Mouse (Mus musculus): ENCODE measurements around the gene Mcfd2.

Mcfd2 gene

GRCm38 (mm10) chr17:87287197-87287777 lies 21.6 kb upstream of the Mcfd2 start:
- no peak for DNase-seq

GRCm38 (mm10) chr17:87286481-87287143 lies 20.9 kb upstream of the Mcfd2 start:
- no peak for DNase-seq

- DNase-seq: no peak
These were observed 20.2 kb upstream of the Mcfd2 start for GRCm38 (mm10) chr17:87285731-87286465.

- no peak for DNase-seq
These were observed 18.8 kb upstream of the Mcfd2 start for GRCm38 (mm10) chr17:87284482-87285040.

- no peak for DNase-seq
These were observed 18.2 kb upstream of the Mcfd2 start for GRCm38 (mm10) chr17:87283755-87284481.

GRCm38 (mm10) chr17:87283055-87283754 lies 17.5 kb upstream of the Mcfd2 start:
- DNase-seq: peak; percentile 27 to 49

GRCm38 (mm10) chr17:87282706-87283053 lies 16.9 kb upstream of the Mcfd2 start, which contains the start of gene Ttc7:
Gene Ttc7 (plus strand): TSS chr17:87282886.
- peak; percentile 77 to 86 for DNase-seq

GRCm38 (mm10) chr17:87282007-87282705 lies 16.4 kb upstream of the Mcfd2 start:
- DNase-seq: peak; percentile 34 to 42

- no peak for DNase-seq
These were observed 9.9 kb upstream of the Mcfd2 start for GRCm38 (mm10) chr17:87275363-87276341.

- no peak for DNase-seq
These were observed 3.7 kb upstream of the Mcfd2 start for GRCm38 (mm10) chr17:87269454-87269853.

- DNase-seq: no peak
These were observed 576 bp downstream of the Mcfd2 start for GRCm38 (mm10) chr17:87264927-87265791.

GRCm38 (mm10) chr17:87264054-87264830 lies 1.5 kb downstream of the Mcfd2 start:
- no peak for DNase-seq

- DNase-seq: no peak
These were observed 2.3 kb downstream of the Mcfd2 start for GRCm38 (mm10) chr17:87263401-87263800.

GRCm38 (mm10) chr17:87255672-87256071 lies 10.1 kb downstream of the Mcfd2 start:
- no peak for DNase-seq

- DNase-seq: no peak
These were observed 11.4 kb downstream of the Mcfd2 start for GRCm38 (mm10) chr17:87254384-87254783.

GRCm38 (mm10) chr17:87246103-87246502 lies 19.6 kb downstream of the Mcfd2 start:
- DNase-seq: no peak

GRCm38 (mm10) chr17:87237826-87238225 lies 27.9 kb downstream of the Mcfd2 start:
- DNase-seq: no peak

All from cerebellum, postnatal 36 days (tissue).